Mouse (Mus musculus) MEL (cell line): ENCODE measurements around the gene Olfr718-ps1.

Experiments used
- CTCF ChIP-seq, 3 experiments: IDR thresholded peaks in 2 of 3; conservative IDR thresholded peaks in 1 of 3; 2 replicates each; pipeline ENCODE4 v1.5.1; 2011 to 2012; ENCODE audit warnings: low read length in 3 of 3, low read depth in 2 of 3, mild to moderate bottlenecking in 2 of 3, improper control_type of control experiment in 1 of 3, inconsistent platforms in 1 of 3, mixed read lengths in 1 of 3, moderate library complexity in 1 of 3; ENCODE audit not compliant: control insufficient read depth in 1 of 3, insufficient read depth in 1 of 3, poor library complexity in 1 of 3, severe bottlenecking in 1 of 3
- E2F4 ChIP-seq: IDR thresholded peaks from 2 replicates; pipeline ENCODE4 v1.6.1; 2011; ENCODE audit warnings: low read depth, low read length, improper control_type of control experiment, borderline replicate concordance
- GATA1 ChIP-seq: IDR thresholded peaks from 2 replicates; pipeline ENCODE4 v1.6.1; 2011; ENCODE audit warnings: low read depth, low read length, improper control_type of control experiment
- POLR2A ChIP-seq, 2 experiments: IDR thresholded peaks; 2 replicates each; pipeline ENCODE4 v1.6.1; 2011 to 2012; ENCODE audit warnings: low read length in 2 of 2, mild to moderate bottlenecking in 2 of 2, control low read depth in 1 of 2, improper control_type of control experiment in 1 of 2, low read depth in 1 of 2, moderate library complexity in 1 of 2; ENCODE audit not compliant: control insufficient read depth in 1 of 2, insufficient read depth in 1 of 2, poor library complexity in 1 of 2
- RAD21 ChIP-seq: IDR thresholded peaks from 2 replicates; pipeline ENCODE4 v1.6.1; 2011; ENCODE audit warnings: mild to moderate bottlenecking, low read depth, low read length, improper control_type of control experiment
- TAL1 ChIP-seq: IDR thresholded peaks from 2 replicates; pipeline ENCODE4 v1.6.1; 2012; ENCODE audit warnings: mild to moderate bottlenecking, inconsistent platforms, low read length, moderate library complexity, mixed read lengths
- TBP ChIP-seq: IDR thresholded peaks from 2 replicates; pipeline ENCODE4 v1.8.0; 2011; ENCODE audit warnings: low read depth, low read length, improper control_type of control experiment
- ZMIZ1 ChIP-seq: IDR thresholded peaks from 2 replicates; pipeline ENCODE4 v1.6.1; 2012; ENCODE audit warnings: low read depth, mild to moderate bottlenecking, inconsistent platforms, low read length, improper control_type of control experiment, moderate library complexity

GRCm38 (mm10) chr5:143148661-143149060 lies 1.3 kb upstream of the Olfr718-ps1 start:
- TF ChIP-seq RAD21 (no peak), GATA1 (no peak), CTCF (IDR thresholded peaks at IDR 0.05 in 2 of 3, conservative IDR thresholded peaks at IDR 0.05 in 1 of 3; ENCODE audit: control insufficient read depth in 1 of 3, insufficient read depth in 1 of 3, low read depth in 2 of 3, low read length in 3 of 3, poor library complexity in 1 of 3, severe bottlenecking in 1 of 3) (0 out of 6 replicates have a peak, but pooled peaks of 1 of the 3 experiments have one; percentile 4), ZMIZ1 (no peak), TBP (0 out of 2 replicates have a peak, but pooled peaks have one; percentile 39), TAL1 (no peak), POLR2A (IDR thresholded peaks at IDR 0.05; ENCODE audit: control insufficient read depth in 1 of 2, insufficient read depth in 1 of 2, low read depth in 1 of 2, low read length in 2 of 2, poor library complexity in 1 of 2) (no peak), E2F4 (no peak)
